Mouse (Mus musculus) MEL (cell line): ENCODE data around the gene Trim67.

ENCODE experiments used
- CTCF ChIP-seq, 3 experiments: IDR thresholded peaks in 2 of 3; conservative IDR thresholded peaks in 1 of 3; 2 replicates each; pipeline ENCODE4 v1.5.1; 2011 to 2012; ENCODE audit warnings: low read length in 3 of 3, low read depth in 2 of 3, mild to moderate bottlenecking in 2 of 3, improper control_type of control experiment in 1 of 3, inconsistent platforms in 1 of 3, mixed read lengths in 1 of 3, moderate library complexity in 1 of 3; ENCODE audit not compliant: control insufficient read depth in 1 of 3, insufficient read depth in 1 of 3, poor library complexity in 1 of 3, severe bottlenecking in 1 of 3
- EP300 ChIP-seq, 2 experiments: IDR thresholded peaks; 2 replicates each; pipeline ENCODE4 v1.6.1; 2011; ENCODE audit warnings: improper control_type of control experiment in 2 of 2, low read length in 2 of 2, low read depth in 1 of 2, mild to moderate bottlenecking in 1 of 2
- HCFC1 ChIP-seq: IDR thresholded peaks from 2 replicates; pipeline ENCODE4 v1.6.1; 2012; ENCODE audit warnings: low read depth, mild to moderate bottlenecking, inconsistent platforms, low read length, improper control_type of control experiment, moderate library complexity
- MAFK ChIP-seq: IDR thresholded peaks from 2 replicates; pipeline ENCODE4 v1.6.1; 2011; ENCODE audit warnings: low read depth, mild to moderate bottlenecking, low read length, improper control_type of control experiment, borderline replicate concordance
- MAX ChIP-seq: IDR thresholded peaks from 2 replicates; pipeline ENCODE4 v1.6.1; 2011; ENCODE audit warnings: low read length, improper control_type of control experiment
- MYB ChIP-seq: IDR thresholded peaks from 2 replicates; pipeline ENCODE4 v1.6.1; 2011; ENCODE audit warnings: mild to moderate bottlenecking, low read depth, low read length, improper control_type of control experiment
- NRF1 ChIP-seq: IDR thresholded peaks from 2 replicates; pipeline ENCODE4 v1.6.1; 2014; ENCODE audit warnings: low read depth, mild to moderate bottlenecking, inconsistent platforms, low read length, improper control_type of control experiment, moderate library complexity; ENCODE audit not compliant: poor library complexity, insufficient read depth, severe bottlenecking
- POLR2A ChIP-seq, 2 experiments: IDR thresholded peaks; 2 replicates each; pipeline ENCODE4 v1.6.1; 2011 to 2012; ENCODE audit warnings: low read length in 2 of 2, mild to moderate bottlenecking in 2 of 2, control low read depth in 1 of 2, improper control_type of control experiment in 1 of 2, low read depth in 1 of 2, moderate library complexity in 1 of 2; ENCODE audit not compliant: control insufficient read depth in 1 of 2, insufficient read depth in 1 of 2, poor library complexity in 1 of 2
- SIN3A ChIP-seq: IDR thresholded peaks from 2 replicates; pipeline ENCODE4 v1.6.1; 2012; ENCODE audit warnings: low read length, improper control_type of control experiment, inconsistent platforms
- TAL1 ChIP-seq: IDR thresholded peaks from 2 replicates; pipeline ENCODE4 v1.6.1; 2012; ENCODE audit warnings: mild to moderate bottlenecking, inconsistent platforms, low read length, moderate library complexity, mixed read lengths
- TCF12 ChIP-seq: IDR thresholded peaks from 2 replicates; pipeline ENCODE4 v1.6.1; 2014; ENCODE audit warnings: low read depth, mild to moderate bottlenecking, inconsistent platforms, low read length, improper control_type of control experiment, moderate library complexity
- USF1 ChIP-seq: IDR thresholded peaks from 2 replicates; pipeline ENCODE4 v1.6.1; 2014; ENCODE audit warnings: low read depth, mild to moderate bottlenecking, inconsistent platforms, low read length, improper control_type of control experiment, moderate library complexity
- ZMIZ1 ChIP-seq: IDR thresholded peaks from 2 replicates; pipeline ENCODE4 v1.6.1; 2012; ENCODE audit warnings: low read depth, mild to moderate bottlenecking, inconsistent platforms, low read length, improper control_type of control experiment, moderate library complexity
- ZNF384 ChIP-seq: IDR thresholded peaks from 2 replicates; pipeline ENCODE4 v1.6.1; 2012; ENCODE audit warnings: low read depth, mild to moderate bottlenecking, inconsistent platforms, low read length, improper control_type of control experiment

DNA sequence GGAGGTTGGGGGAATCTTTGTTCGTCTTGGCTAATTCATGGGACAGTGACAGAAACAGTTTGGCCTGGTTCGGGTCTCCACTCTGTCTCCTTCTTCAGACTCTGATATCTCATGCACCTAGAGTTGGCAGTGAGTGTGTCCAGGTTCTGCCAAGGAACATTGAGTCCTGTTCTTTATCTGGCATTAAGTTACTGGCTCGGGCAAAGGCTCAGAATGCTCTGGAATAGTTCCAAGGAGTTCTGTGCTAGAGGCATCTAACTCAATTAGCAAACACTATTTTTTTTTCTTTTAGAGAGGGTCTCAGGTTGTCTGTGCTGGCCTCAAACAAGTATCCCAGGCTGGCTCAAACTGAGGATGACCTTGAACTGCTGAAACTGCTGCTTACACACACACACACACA, 24.5 kb downstream of the Trim67 start:
- TF ChIP-seq CTCF (IDR thresholded peaks at IDR 0.05 in 2 of 3, conservative IDR thresholded peaks at IDR 0.05 in 1 of 3; ENCODE audit: control insufficient read depth in 1 of 3, insufficient read depth in 1 of 3, low read depth in 2 of 3, low read length in 3 of 3, poor library complexity in 1 of 3, severe bottlenecking in 1 of 3): no peak
- TF ChIP-seq POLR2A (IDR thresholded peaks at IDR 0.05; ENCODE audit: control insufficient read depth in 1 of 2, insufficient read depth in 1 of 2, low read depth in 1 of 2, low read length in 2 of 2, poor library complexity in 1 of 2): no peak
- no peak for TF ChIP-seq MAFK
- TF ChIP-seq TAL1: no peak
- TF ChIP-seq MYB: no peak
- no peak for TF ChIP-seq HCFC1
- TF ChIP-seq MAX: no peak
- TF ChIP-seq USF1: no peak
- TF ChIP-seq ZMIZ1: no peak
- no peak for TF ChIP-seq SIN3A
- no peak for TF ChIP-seq TCF12
- TF ChIP-seq EP300 (IDR thresholded peaks at IDR 0.05; ENCODE audit: low read depth in 1 of 2, low read length in 2 of 2): no peak
- no peak for TF ChIP-seq ZNF384
- TF ChIP-seq NRF1: no peak
